Mouse (Mus musculus) midbrain, postnatal 0 days (tissue): ENCODE data around the gene Rara. TPM values are rescaled to one million over a fixed set of nuclear protein-coding genes. Genes with fewer than 3 reads are reported as not detected.
"Not testable (repeated sequence)": the region's sequence is repeated elsewhere in the genome, so short reads cannot be mapped to it uniquely, and the experiment has no call there.

Source experiments
- ATAC-seq: fragments of 200-750 bp; cut with Nextera tagmentation; 2 replicates; pipeline ENCODE4 v1.8.0; 2017; ENCODE audit warnings: moderate number of reproducible peaks, mild to moderate bottlenecking, moderate TSS enrichment, moderate library complexity; ENCODE audit not compliant: low FRiP score
- DNase-seq: peaks from one replicate; pipeline ENCODE4 v3.0.0-alpha.2; 2015; ENCODE audit warnings: low spot score
- H3K27ac ChIP-seq: fragments of 300-500 bp; sonication (generic); 2 replicates; pipeline ENCODE4 v1.5.1; 2014; ENCODE audit warnings: low read depth, mild to moderate bottlenecking, low read length, mixed read lengths
- H3K27me3 ChIP-seq: fragments of 300-500 bp; sonication (generic); 2 replicates; pipeline ENCODE4 v1.6.1; 2014; ENCODE audit warnings: low read length, control low read depth, mixed read lengths; ENCODE audit not compliant: insufficient read depth
- H3K36me3 ChIP-seq: fragments of 300-500 bp; sonication (generic); 2 replicates; pipeline ENCODE4 v1.6.1; 2014; ENCODE audit warnings: low read length, control low read depth, mixed read lengths; ENCODE audit not compliant: insufficient read depth
- H3K4me1 ChIP-seq: fragments of 300-500 bp; sonication (generic); 2 replicates; pipeline ENCODE4 v1.6.1; 2014; ENCODE audit warnings: mild to moderate bottlenecking, control low read depth, antibody characterized with exemption, low read length, mixed read lengths; ENCODE audit not compliant: insufficient read depth
- H3K4me2 ChIP-seq: fragments of 300-500 bp; sonication (generic); 2 replicates; pipeline ENCODE4 v1.6.1; 2014; ENCODE audit warnings: low read depth, mild to moderate bottlenecking, low read length, mixed read lengths; ENCODE audit not compliant: poor library complexity, severe bottlenecking
- H3K4me3 ChIP-seq: fragments of 300-500 bp; sonication (generic); 2 replicates; pipeline ENCODE4 v1.5.1; 2014; ENCODE audit warnings: low read depth, mild to moderate bottlenecking, low read length, moderate library complexity
- H3K9ac ChIP-seq: fragments of 300-500 bp; sonication (generic); replicated peaks from 2 replicates; pipeline ENCODE4 v1.6.1; 2014; ENCODE audit warnings: mild to moderate bottlenecking, low read length, moderate library complexity, mixed read lengths; ENCODE audit not compliant: poor library complexity, severe bottlenecking
- H3K9me3 ChIP-seq: fragments of 300-500 bp; sonication (generic); 2 replicates; pipeline ENCODE4 v1.6.1; 2016; ENCODE audit warnings: low read length, control low read depth
- CTCF ChIP-seq: IDR thresholded peaks from 2 replicates; pipeline ENCODE4 v1.5.1; 2016; ENCODE audit warnings: antibody characterized with exemption, mild to moderate bottlenecking
- WGBS: fragments of 180-500 bp; shearing (Covaris S2); extraction: QIAGEN DNeasy Blood & Tissue Kit; methylation state at CpG from one replicate; pipeline ENCODE4 v1.1.7; 2014; 5-methylcytosine and 5-hydroxymethylcytosine counted together
- polyA plus RNA-seq: library from polyadenylated mRNA; unstranded; fragments of >200 nt; fragmentation: Nextera tagmentation; extraction: Ambion mirVana; gene quantifications from 2 replicates; pipeline ENCODE4 v1.2.1, GENCODE M21; 2015
- total RNA-seq: library from RNA; depleted of rRNA; stranded (reverse); fragments of >200 nt; gene quantifications from 2 replicates; pipeline ENCODE4 v1.2.3, GENCODE M21; 2014

Rara gene
- total and polyA plus RNA-seq, 2 experiments from 2014 or later, result 8.2 to 20.4 TPM

GRCm38 (mm10) chr11:98909654-98910053, 18.0 kb upstream of the Rara start:
- no peaks in the 10 kb centered on the region for H3K27me3 ChIP-seq
- H3K36me3 ChIP-seq, result no peaks in the 10 kb centered on the region
- H3K9me3 ChIP-seq, result no peaks in the 10 kb centered on the region
- no peaks in the 10 kb centered on the region for H3K4me1 ChIP-seq
- DNase-seq, result peak; percentile 86
- no peak for ATAC-seq
- no peak overlapping the region for H3K4me2 ChIP-seq
- no peak overlapping the region for H3K4me3 ChIP-seq
- 31% methylated on average over 6 of the region's 6 CpGs for WGBS
- H3K27ac ChIP-seq, result no peak overlapping the region
- peak; percentile 82 for TF ChIP-seq CTCF
- no peak overlapping the region for H3K9ac ChIP-seq

GRCm38 (mm10) chr11:98910415-98910814, 17.2 kb upstream of the Rara start:
- no peak for DNase-seq
- WGBS, result 94% methylated on average over 11 of the region's 11 CpGs
- no peaks in the 10 kb centered on the region for H3K36me3 ChIP-seq
- no peak overlapping the region for H3K4me3 ChIP-seq
- no peak overlapping the region for H3K9ac ChIP-seq
- no peak overlapping the region for H3K27ac ChIP-seq
- no peak for TF ChIP-seq CTCF
- H3K4me2 ChIP-seq, result no peak overlapping the region
- H3K27me3 ChIP-seq, result no peaks in the 10 kb centered on the region
- no peaks in the 10 kb centered on the region for H3K9me3 ChIP-seq
- no peaks in the 10 kb centered on the region for H3K4me1 ChIP-seq
- no peak for ATAC-seq

- TF ChIP-seq CTCF, result no peak
- H3K9ac ChIP-seq, result no peak overlapping the region
- 91% methylated on average over 5 of the region's 5 CpGs for whole genome bisulfite sequencing
- no peaks in the 10 kb centered on the region for H3K27me3 ChIP-seq
- no peaks in the 10 kb centered on the region for H3K9me3 ChIP-seq
- no peak overlapping the region for H3K27ac ChIP-seq
- DNase-seq (no peak), ATAC-seq (no peak)
- no peaks in the 10 kb centered on the region for H3K36me3 ChIP-seq
- H3K4me1 ChIP-seq, result no peaks in the 10 kb centered on the region
- H3K4me2 ChIP-seq, result no peak overlapping the region
- H3K4me3 ChIP-seq, result no peak overlapping the region
These were observed 16.1 kb upstream of the Rara start for GRCm38 (mm10) chr11:98911498-98911897.

- no peaks in the 10 kb centered on the region for H3K27me3 ChIP-seq
- H3K4me1 ChIP-seq, result no peaks in the 10 kb centered on the region
- no peak for TF ChIP-seq CTCF
- no peak overlapping the region for H3K27ac ChIP-seq
- H3K9me3 ChIP-seq, result no peaks in the 10 kb centered on the region
- WGBS, result 85% methylated on average over 11 of the region's 11 CpGs
- no peaks in the 10 kb centered on the region for H3K36me3 ChIP-seq
- no peak for DNase-seq
- H3K4me3 ChIP-seq, result no peak overlapping the region
- H3K9ac ChIP-seq, result no peak overlapping the region
- H3K4me2 ChIP-seq, result no peak overlapping the region
- no peak for ATAC-seq
These were observed 13.4 kb upstream of the Rara start for GRCm38 (mm10) chr11:98914196-98914595.

GRCm38 (mm10) chr11:98916376-98916775, 11.2 kb upstream of the Rara start:
- not testable (repeated sequence) for ATAC-seq
- WGBS, result 93% methylated on average over 3 of the region's 3 CpGs

GRCm38 (mm10) chr11:98917428-98918005, 10.1 kb upstream of the Rara start:
- no peak for ATAC-seq
- Histone ChIP-seq H3K27me3 (no peaks in the 10 kb centered on the region), H3K4me1 (no peaks in the 10 kb centered on the region), H3K9ac (no peak overlapping the region), H3K36me3 (no peaks in the 10 kb centered on the region), H3K27ac (no peak overlapping the region), H3K4me2 (no peak overlapping the region), H3K9me3 (no peaks in the 10 kb centered on the region), H3K4me3 (no peak overlapping the region)
- DNase-seq, result no peak
- WGBS, result 72% methylated on average over 13 of the region's 13 CpGs
- no peak for TF ChIP-seq CTCF

More at GRCm38 (mm10) chr11:98916376-98916775, 11.2 kb upstream of the Rara start:
- H3K36me3 ChIP-seq, H3K27me3 ChIP-seq, H3K4me3 ChIP-seq, H3K4me2 ChIP-seq, DNase-seq, H3K4me1 ChIP-seq, H3K9ac ChIP-seq, H3K9me3 ChIP-seq, H3K27ac ChIP-seq: not testable (repeated sequence)
- peak; percentile 61 for TF ChIP-seq CTCF
